Mouse (Mus musculus) forebrain, postnatal 0 days (tissue): ENCODE results near the gene Bcl10. TPM values are rescaled to one million over a fixed set of nuclear protein-coding genes. Genes with fewer than 3 reads are reported as not detected.
"Not testable (repeated sequence)": the region's sequence is repeated elsewhere in the genome, so short reads cannot be mapped to it uniquely, and the experiment has no call there.

Source experiments
- ATAC-seq: fragments of 200-750 bp; cut with Nextera tagmentation; 2 replicates; pipeline ENCODE4 v1.8.0; 2017; ENCODE audit warnings: mild to moderate bottlenecking, moderate library complexity
- DNase-seq: peaks from one replicate; pipeline ENCODE4 v3.0.0-alpha.2; 2015
- H3K27ac ChIP-seq: fragments of 300-500 bp; sonication (generic); 2 replicates; pipeline ENCODE4 v1.5.1; 2014; ENCODE audit warnings: low read depth, mild to moderate bottlenecking, antibody characterized with exemption, low read length, moderate library complexity, mixed read lengths
- H3K27me3 ChIP-seq: fragments of 300-500 bp; sonication (generic); 2 replicates; pipeline ENCODE4 v1.6.1; 2014; ENCODE audit warnings: mild to moderate bottlenecking, low read length, mixed read lengths; ENCODE audit not compliant: insufficient read depth
- H3K36me3 ChIP-seq: fragments of 300-500 bp; sonication (generic); 2 replicates; pipeline ENCODE4 v1.6.1; 2014; ENCODE audit warnings: mild to moderate bottlenecking, moderate library complexity; ENCODE audit not compliant: insufficient read depth
- H3K4me1 ChIP-seq: fragments of 300-500 bp; sonication (generic); 2 replicates; pipeline ENCODE4 v1.6.1; 2014; ENCODE audit warnings: antibody characterized with exemption; ENCODE audit not compliant: insufficient read depth
- H3K4me2 ChIP-seq: fragments of 300-500 bp; sonication (generic); 2 replicates; pipeline ENCODE4 v1.6.1; 2014; ENCODE audit warnings: low read depth, mild to moderate bottlenecking, moderate library complexity
- H3K4me3 ChIP-seq: fragments of 300-500 bp; sonication (generic); 2 replicates; pipeline ENCODE4 v1.5.1; 2014; ENCODE audit warnings: low read depth, low read length, mixed read lengths
- H3K9ac ChIP-seq: fragments of 300-500 bp; sonication (generic); 2 replicates; pipeline ENCODE4 v1.6.1; 2014; ENCODE audit warnings: mild to moderate bottlenecking
- H3K9me3 ChIP-seq: fragments of 300-500 bp; sonication (generic); 2 replicates; pipeline ENCODE4 v1.6.1; 2016; ENCODE audit warnings: low read length
- CTCF ChIP-seq: sonication (generic); IDR thresholded peaks from 2 replicates; pipeline ENCODE4 v1.5.1; 2016; ENCODE audit warnings: antibody characterized with exemption, control low read depth, low read depth
- WGBS: fragments of 180-500 bp; shearing (Covaris S2); extraction: QIAGEN DNeasy Blood & Tissue Kit; methylation state at CpG from one replicate; pipeline ENCODE4 v1.1.7; 2014; 5-methylcytosine and 5-hydroxymethylcytosine counted together
- polyA plus RNA-seq: library from polyadenylated mRNA; unstranded; fragments of >200 nt; fragmentation: Nextera tagmentation; extraction: Ambion mirVana; gene quantifications from 2 replicates; pipeline ENCODE4 v1.2.1, GENCODE M21; 2015
- total RNA-seq: library from RNA; depleted of rRNA; stranded (reverse); fragments of >200 nt; gene quantifications from 2 replicates; pipeline ENCODE4 v1.2.3, GENCODE M21; 2014

Bcl10 gene
- total and polyA plus RNA-seq, 2 experiments from 2014 or later: 33.2 to 38.1 TPM

DNA sequence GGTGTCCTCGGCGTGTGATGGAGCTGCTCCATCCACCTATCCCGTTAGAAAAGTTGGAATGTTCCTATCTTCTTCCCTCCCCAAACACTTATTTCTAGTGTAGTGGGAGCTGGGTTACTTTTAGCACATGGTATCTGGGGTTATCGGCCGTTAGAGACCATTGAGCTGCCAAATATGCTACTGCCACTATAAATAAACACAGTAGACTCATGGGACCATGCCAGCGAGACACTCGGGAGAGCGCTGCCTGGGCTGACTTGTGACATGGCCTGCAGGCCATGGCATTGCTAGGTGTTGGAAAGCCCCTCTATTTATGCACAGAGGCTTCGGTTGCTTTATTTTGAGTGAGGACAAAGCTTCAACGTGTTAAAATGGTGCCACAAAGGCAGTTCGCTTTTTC, 24.9 kb upstream of the Bcl10 start:
- H3K4me1 ChIP-seq: peaks cover 3% of the 10 kb centered on the region; the same call in 1 of the 2 replicates
- no peak overlapping the region for H3K4me2 ChIP-seq
- no peak overlapping the region for H3K27ac ChIP-seq
- 64% methylated on average over 11 of the region's 11 CpGs for WGBS
- no peaks in the 10 kb centered on the region for H3K36me3 ChIP-seq
- no peak overlapping the region for H3K9ac ChIP-seq
- H3K27me3 ChIP-seq: no peaks in the 10 kb centered on the region
- no peaks in the 10 kb centered on the region for H3K9me3 ChIP-seq
- no peak for TF ChIP-seq CTCF
- no peak for ATAC-seq
- H3K4me3 ChIP-seq: no peak overlapping the region
- no peak for DNase-seq

DNA sequence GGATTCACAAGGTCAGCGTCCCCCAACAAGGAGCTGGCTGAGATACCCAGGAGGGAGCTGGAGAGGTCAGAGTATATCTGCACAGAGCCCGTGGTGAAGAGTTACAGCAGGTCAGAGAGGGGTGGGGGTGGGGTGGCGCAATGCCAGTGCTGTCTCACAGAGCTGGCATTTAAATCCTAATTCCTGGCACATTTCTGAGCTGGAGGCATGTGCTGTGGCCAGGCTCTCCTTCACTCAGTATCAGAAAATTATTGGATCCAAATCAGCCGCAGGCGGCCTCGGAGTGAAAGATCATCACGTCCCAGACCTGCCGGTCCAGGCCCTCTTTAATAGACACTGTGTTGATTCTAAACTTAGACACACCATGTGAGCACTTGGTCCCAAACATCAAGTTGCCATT, 22.8 kb upstream of the Bcl10 start:
- ATAC-seq: peak; percentile 34; the same call in 1 of the 2 replicates

DNA sequence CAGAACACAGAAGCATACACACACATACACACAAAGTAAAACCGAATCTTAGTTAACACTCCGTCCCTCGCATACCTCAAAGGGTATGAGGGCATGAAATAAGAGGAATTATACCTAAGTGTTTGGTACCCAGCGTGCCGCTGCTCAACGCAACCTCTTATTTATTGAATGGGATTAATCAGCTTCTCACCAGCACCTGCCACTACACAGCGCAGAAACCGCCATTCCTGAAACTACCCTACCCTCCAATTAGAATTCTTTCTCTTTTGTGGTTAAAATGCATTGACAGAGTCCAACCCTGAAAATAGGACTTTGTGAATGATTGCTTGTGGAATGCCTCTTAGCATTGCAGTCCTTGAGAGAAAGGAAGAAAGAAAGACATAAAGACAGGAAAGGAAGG, 19.1 kb upstream of the Bcl10 start:
- TF ChIP-seq CTCF: no peak
- no peaks in the 10 kb centered on the region for H3K36me3 ChIP-seq
- H3K9ac ChIP-seq: no peak overlapping the region
- no peak overlapping the region for H3K27ac ChIP-seq
- no peaks in the 10 kb centered on the region for H3K27me3 ChIP-seq
- no peak for DNase-seq
- no peak; the same call in 1 of the 2 replicates for ATAC-seq
- H3K4me2 ChIP-seq: no peak overlapping the region
- 28% methylated on average over 8 of the region's 8 CpGs for WGBS
- no peak overlapping the region for H3K4me3 ChIP-seq
- peaks cover 3% of the 10 kb centered on the region; the same call in 1 of the 2 replicates for H3K4me1 ChIP-seq
- no peaks in the 10 kb centered on the region for H3K9me3 ChIP-seq

More for the DNA sequence above, 22.8 kb upstream of the Bcl10 start:
- TF ChIP-seq CTCF: no peak
- Histone ChIP-seq H3K27ac (no peak overlapping the region), H3K36me3 (no peaks in the 10 kb centered on the region), H3K4me2 (no peak overlapping the region), H3K9me3 (no peaks in the 10 kb centered on the region), H3K4me1 (peaks cover 3% of the 10 kb centered on the region; the same call in 1 of the 2 replicates), H3K4me3 (no peak overlapping the region), H3K27me3 (no peaks in the 10 kb centered on the region), H3K9ac (no peak overlapping the region)
- DNase-seq: peak; percentile 25
- WGBS: 62% methylated on average over 8 of the region's 8 CpGs

DNA sequence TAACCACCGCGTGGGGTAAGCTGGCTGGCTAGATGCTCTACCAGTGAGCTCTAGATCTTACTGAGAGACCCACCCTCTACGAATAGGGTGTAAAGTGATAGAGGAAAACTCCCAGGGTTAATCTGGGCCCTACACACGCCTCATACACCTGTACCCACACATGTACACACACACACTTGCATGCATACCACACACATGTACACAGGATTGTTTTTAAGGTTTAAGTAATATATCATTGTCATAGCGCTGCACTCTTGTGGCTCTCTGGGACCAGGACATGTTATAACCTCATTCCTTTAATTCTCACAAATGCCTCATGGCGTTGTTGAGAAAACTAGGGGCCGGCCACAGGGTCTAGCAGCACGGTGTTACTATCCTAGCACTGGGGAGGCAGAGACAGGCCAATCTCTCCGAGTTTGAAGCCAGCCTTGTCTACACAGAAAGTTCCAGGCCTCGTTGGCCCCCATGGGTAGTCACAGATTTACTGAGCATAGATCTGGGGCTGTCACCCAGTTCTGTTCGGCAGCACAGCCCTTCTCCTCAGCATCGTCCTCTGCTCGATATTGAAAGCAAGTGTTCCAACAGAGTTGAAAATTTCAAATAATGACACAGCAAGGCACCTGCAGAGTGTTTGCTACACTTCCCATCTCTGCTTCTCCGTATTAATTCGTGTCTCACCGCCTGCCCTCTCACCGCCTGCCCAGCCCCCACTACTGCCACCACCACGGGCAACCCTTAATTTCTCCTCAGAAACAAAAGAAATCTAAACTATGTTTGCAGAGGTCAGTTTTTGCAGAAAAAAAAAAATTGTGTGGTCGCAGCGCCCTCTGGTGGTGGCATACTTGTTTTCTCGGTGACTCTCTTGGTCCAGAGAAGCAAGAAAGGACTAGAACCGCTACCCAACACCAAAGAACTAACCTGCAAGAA, 17.5 kb upstream of the Bcl10 start:
- Histone ChIP-seq H3K27me3 (no peaks in the 10 kb centered on the region), H3K27ac (no peak overlapping the region), H3K4me2 (peak overlapping the region; percentile 32), H3K9me3 (no peaks in the 10 kb centered on the region), H3K4me1 (no peaks in the 10 kb centered on the region), H3K36me3 (no peaks in the 10 kb centered on the region), H3K4me3 (no peak overlapping the region), H3K9ac (no peak overlapping the region)
- ATAC-seq (peak; percentile 45; the same call in 1 of the 2 replicates), DNase-seq (peak; percentile 88)
- WGBS: 45% methylated on average over 22 of the region's 22 CpGs
- peak; percentile 77 for TF ChIP-seq CTCF

DNA sequence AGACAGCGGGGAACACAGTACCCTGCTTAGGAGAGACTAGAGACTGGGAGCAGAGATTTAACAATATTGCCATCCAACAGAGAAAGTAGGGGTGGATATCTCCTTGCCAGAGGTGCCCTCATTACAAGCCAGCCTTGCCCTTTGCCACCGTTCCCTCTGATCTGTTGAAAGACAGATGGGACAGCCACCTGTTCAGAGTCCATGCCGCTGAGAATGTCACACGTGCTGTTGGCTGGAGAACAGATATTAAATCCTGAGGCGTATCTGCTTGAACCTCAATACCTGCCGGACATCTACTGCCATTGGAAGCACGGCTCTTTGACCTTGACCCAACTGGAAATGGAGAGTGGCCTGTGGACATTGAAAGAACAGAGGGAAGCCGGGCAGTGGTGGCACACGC, 16.0 kb upstream of the Bcl10 start:
- no peak for ATAC-seq
- no peak overlapping the region for H3K27ac ChIP-seq
- WGBS: 92% methylated on average over 9 of the region's 9 CpGs
- no peaks in the 10 kb centered on the region for H3K4me1 ChIP-seq
- no peaks in the 10 kb centered on the region for H3K36me3 ChIP-seq
- no peak for DNase-seq
- H3K4me3 ChIP-seq: no peak overlapping the region
- no peak for TF ChIP-seq CTCF
- H3K4me2 ChIP-seq: no peak overlapping the region
- H3K9me3 ChIP-seq: no peaks in the 10 kb centered on the region
- H3K27me3 ChIP-seq: no peaks in the 10 kb centered on the region
- H3K9ac ChIP-seq: no peak overlapping the region

DNA sequence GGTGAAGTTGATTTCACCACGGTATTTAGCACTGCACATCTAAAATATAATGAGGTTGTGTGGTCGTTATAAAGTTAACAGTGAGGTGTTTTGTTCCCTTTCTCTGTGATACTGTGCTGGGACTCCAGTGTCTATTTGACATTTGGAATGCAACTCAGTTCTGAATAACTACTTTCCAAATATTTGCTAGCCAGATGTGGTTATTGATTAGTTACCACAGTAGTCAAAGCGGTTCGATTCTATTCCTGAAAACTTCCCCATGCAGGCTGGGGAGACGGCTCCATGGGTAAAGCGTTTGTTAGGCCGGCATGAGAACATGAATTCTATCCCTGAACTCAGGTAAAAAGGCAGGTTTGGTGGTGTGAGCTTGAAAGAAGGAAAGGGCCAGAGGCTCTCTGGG, 10.1 kb upstream of the Bcl10 start:
- no peaks in the 10 kb centered on the region for H3K4me1 ChIP-seq
- TF ChIP-seq CTCF: no peak
- no peak overlapping the region for H3K4me2 ChIP-seq
- DNase-seq (no peak), ATAC-seq (no peak)
- H3K27me3 ChIP-seq: no peaks in the 10 kb centered on the region
- no peak overlapping the region for H3K27ac ChIP-seq
- H3K9me3 ChIP-seq: no peaks in the 10 kb centered on the region
- H3K9ac ChIP-seq: no peak overlapping the region
- WGBS: 84% methylated on average over 7 of the region's 7 CpGs
- H3K4me3 ChIP-seq: no peak overlapping the region
- H3K36me3 ChIP-seq: no peaks in the 10 kb centered on the region

DNA sequence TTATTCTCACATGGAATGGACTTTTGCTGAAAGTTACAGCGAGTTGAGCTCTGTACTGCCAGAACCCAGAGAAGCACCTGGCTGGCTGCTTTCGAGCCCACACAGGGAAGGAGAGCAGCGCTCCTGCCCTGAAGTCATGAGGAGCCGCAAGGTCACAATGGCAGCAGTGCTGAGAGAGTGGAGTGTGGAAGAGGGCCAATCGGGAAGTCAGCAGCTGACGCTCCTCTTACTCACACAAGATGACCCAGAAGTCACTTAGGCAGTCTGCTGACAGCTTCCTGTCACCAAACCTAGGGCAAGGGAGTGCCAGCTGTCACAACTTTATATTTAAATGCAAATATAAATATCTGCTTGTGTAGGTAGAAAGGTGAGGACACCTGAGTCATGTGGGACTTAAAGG, 9.3 kb upstream of the Bcl10 start:
- ATAC-seq (no peak), DNase-seq (no peak)
- no peak overlapping the region for H3K9ac ChIP-seq
- no peak overlapping the region for H3K4me3 ChIP-seq
- 78% methylated on average over 6 of the region's 6 CpGs for WGBS
- no peak for TF ChIP-seq CTCF
- H3K27ac ChIP-seq: no peak overlapping the region
- H3K4me2 ChIP-seq: no peak overlapping the region
- no peaks in the 10 kb centered on the region for H3K36me3 ChIP-seq
- no peaks in the 10 kb centered on the region for H3K4me1 ChIP-seq
- H3K9me3 ChIP-seq: peaks cover 3% of the 10 kb centered on the region; the same call in 1 of the 2 replicates
- no peaks in the 10 kb centered on the region for H3K27me3 ChIP-seq

DNA sequence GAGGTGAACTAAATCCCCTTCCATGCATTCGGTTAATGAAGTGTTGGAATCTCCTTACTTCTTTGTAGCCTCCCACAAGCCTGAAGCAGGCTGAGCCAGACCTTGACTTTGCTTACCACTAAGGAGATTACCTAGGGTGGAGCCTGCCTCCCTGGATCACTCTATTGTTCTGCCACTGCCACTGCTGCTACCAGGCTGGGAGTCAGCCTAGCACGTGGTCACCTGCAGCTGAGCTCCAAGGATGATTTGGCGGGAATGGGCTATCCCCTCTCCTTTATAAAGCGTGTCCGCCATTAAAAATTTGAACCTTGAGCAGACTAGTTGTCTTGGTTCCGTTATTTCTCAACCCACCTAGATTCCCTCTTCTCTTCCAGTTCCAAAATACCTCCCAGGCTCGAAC, 8.7 kb upstream of the Bcl10 start:
- WGBS: 65% methylated on average over 7 of the region's 7 CpGs
- ATAC-seq: not testable (repeated sequence)

More for the DNA sequence above, 8.7 kb upstream of the Bcl10 start:
- not testable (repeated sequence) for H3K4me3 ChIP-seq, H3K9me3 ChIP-seq, H3K9ac ChIP-seq, H3K27ac ChIP-seq, H3K4me2 ChIP-seq, H3K36me3 ChIP-seq, DNase-seq, H3K27me3 ChIP-seq, H3K4me1 ChIP-seq
